Mouse (Mus musculus): ENCODE measurements around the gene Src.
"Not testable (repeated sequence)": the region's sequence is repeated elsewhere in the genome, so short reads cannot be mapped to it uniquely, and the experiment has no call there.

The Src gene

DNA sequence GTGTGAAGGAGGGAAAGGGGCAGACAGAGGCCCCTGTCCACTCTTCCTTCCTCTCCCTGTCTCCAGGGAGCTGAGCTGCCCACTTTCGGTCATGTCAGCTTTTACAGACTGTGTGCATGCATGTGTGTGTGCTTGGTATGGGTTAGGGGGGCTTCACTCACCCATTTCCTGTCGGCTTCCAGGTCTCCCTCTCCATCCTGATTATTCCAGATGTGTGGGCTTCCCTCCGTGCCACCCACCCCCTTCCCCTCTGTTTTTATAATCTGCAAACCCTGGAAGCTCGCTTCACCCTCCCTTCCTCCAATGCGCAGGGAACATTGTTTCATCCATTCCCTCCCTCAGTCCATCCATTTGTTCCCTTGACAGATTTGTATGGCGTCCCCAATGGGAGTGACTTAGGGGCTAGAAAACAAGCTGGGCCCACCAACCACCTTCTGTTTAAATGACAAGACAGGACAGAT is 56.1 kb downstream of the Src start:
- no peak for DNase-seq (ENCODE audit: extremely low read depth, low read depth, low spot score)

DNA sequence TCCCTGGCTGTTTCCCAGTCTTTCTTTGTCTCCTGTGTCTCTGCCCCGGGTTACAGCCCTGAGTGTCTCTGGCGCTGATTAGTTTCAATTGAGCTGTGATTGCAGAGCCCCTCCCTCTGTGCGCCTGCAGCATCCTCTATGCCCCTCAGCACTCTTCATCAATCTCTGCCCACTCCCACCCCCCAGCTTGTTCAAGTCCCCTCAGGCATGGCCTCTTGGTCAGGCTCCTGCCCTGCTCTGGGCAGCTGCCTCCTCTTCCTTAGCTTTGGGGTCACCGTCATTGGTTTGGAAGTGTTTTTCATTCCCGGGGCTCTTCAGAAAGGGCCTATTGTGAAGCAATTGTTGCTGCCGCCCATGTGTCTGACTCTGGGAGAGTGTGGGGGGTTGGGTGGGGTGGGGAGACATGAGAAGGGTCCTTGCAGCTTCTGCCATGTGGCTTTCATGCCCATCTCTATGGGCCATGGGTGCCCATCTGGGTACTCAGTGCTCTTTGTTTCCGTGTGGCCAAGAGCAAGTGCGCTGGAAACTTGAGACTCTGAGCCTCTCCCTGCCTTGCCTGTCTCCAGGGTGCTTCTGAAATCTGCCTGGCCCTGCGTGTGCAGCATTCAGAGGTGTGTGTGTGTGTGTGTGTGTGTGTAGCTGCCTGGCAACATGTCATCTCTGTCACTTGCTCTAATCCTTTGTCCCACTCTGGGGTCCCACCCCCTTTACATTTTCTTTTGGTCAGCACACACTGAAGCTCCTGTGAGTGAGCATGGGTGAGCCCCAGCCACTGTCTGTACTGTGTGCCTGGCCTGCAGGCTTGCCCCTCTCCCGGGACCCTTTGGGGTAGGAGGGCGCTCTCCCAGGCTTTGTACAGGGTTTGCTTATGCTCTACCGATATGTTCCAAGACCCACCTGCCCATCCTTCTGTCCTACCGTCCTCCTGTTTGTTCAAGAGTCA is 57.5 kb downstream of the Src start:
- DNase-seq (ENCODE audit: extremely low read depth, low read depth, low spot score), result no peak

DNA sequence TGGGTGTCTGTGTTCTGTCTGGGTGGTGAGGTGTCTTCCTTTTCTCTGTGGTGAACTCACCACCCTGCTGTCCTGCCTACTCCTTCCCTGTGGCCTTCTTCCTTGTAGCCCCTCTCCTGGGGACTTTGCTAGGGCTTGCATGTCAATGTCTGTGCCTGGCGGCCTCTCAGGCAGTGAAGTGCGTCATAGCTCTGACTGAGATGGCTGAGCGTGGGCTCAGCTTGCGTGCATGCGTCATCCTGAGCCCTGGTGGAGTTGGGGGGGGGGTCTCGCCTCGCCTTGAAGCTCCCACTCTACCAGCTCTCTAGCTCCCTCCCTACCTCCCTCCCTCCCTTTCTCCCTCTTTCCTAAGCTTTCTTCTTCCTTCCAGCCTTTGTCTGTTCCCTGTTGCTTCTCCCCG is 60.4 kb downstream of the Src start:
- DNase-seq (ENCODE audit: extremely low read depth, low read depth, low spot score), result no peak

DNA sequence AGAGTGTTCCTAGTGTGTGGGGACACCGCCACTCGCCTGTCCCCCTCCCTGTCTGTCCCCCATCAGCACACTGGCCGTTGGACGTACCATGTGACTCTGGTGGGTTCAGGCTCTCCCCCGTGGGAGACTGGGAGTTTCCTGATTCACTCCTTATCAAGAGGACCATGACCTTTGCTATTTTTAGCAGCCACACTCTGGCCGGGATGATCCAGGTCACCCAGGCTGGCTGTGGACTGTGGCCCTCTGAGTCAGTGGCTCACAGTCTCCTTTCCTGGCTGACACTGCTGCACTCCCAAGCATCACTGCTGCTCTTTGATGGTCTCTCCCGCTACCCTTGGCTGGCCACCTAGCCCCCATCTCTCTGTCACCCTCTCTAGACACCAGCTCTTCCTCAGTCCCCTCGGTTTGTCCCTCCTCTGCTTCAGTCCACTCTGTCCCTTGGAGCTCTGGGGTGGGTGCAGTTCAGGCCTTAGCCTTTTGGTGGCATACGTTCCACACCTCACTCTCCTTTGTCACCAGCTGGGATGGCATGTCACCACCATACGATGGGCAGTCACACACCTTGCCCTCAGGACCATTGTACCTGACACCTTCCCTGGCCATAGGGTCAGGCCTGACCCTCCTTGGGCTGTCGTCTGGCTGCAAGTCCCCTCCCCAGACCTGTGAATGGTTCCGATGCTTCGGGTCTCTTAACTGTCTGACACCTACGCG is 61.8 kb downstream of the Src start:
- no peak for DNase-seq (ENCODE audit: extremely low read depth, low read depth, low spot score)

DNA sequence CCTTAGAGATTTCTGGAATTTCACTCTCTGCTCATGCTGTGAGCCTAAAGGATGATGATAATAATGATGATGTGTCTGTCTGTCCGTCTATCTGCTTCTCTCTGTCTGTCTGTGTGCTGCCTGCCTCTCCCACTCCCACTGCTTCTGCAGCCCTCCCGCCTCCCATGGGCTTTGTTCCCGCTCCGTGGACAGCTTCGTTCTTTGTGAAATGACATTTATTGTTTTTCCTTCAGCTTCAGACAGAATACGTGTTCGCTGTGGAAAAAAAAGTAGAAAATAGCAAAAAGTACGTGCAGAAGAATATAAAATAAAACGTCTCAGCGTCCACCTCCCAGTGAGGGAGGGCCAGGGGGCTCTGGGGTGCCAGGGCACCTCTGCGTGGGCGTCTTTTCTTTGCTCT is 64.5 kb downstream of the Src start:
- DNase-seq (ENCODE audit: extremely low read depth, low read depth, low spot score), result no peak

DNA sequence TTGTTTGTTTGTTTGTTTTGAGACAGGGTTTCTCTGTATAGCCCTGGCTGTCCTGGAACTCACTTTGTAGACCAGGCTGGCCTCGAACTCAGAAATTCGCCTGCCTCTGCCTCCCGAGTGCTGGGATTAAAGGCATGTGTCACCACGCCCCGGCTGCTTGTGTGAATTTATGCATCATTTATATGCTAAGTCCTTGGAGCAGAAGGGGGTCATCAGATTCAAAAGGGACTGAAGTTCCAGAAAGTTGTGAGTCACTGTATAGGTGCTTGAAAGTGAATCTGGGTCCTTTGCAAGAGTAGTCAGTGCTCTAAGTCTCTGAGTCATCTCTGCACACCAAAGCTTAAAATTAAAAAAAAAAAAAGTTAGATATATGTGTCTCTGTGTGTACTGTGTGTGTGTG is 68.3 kb downstream of the Src start:
- DNase-seq (ENCODE audit: extremely low read depth, low read depth, low spot score), result not testable (repeated sequence)

DNA sequence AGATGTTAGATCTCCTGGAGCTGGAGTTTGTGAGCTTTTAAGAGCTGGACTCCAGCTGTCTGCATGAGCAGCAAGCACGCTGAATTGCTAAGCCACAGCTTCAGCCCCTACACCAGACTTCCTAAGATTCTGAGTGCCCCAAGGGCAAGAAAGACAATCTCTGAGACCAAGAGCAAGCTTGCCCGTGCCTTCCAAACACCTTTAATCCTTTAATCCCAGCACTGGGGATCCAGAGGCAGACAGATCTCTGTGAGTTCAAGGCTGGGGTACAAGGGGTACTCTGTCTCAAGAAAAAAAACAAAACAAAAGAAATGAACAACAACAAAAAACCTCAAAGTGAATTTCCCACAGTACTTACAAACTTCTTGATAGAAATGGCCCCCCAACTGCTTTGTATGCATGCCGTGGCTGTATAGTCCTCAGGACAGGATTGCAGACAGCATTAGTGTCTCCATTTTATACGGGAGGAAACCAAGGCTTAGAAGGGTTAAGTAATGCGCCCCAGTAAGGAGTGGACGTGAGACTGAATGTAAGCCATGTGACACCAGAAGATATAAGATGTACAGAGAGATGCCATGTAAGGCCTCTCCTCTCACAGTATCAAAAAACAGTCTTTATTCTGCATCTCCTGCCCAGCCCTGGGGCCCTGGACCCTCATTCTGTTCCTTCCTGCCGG is 68.9 kb downstream of the Src start:
- DNase-seq (ENCODE audit: extremely low read depth, low read depth, low spot score), result no peak

DNA sequence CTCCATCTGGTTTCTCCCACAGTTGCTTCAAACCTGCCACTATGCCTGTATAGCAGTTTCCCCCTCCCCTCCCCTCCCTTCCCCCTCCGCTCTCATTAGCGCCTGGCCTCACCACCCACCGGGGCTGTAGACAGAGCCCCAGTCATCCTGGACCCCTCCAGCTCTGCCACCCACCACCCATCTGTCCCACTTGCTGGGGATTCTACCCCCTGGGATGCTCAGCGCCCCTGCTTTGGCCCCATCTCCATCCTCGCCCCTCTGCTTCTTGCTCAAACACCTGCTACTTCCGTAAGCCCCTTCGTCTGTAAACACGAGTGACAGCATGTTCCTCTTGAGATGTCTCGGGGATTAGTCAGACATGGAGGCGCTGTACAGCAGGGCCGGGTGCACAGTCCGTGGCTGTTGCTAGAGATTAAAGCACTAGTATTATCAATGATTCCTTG is 69.5 kb downstream of the Src start:
- DNase-seq (ENCODE audit: extremely low read depth, low read depth, low spot score), result no peak

DNA sequence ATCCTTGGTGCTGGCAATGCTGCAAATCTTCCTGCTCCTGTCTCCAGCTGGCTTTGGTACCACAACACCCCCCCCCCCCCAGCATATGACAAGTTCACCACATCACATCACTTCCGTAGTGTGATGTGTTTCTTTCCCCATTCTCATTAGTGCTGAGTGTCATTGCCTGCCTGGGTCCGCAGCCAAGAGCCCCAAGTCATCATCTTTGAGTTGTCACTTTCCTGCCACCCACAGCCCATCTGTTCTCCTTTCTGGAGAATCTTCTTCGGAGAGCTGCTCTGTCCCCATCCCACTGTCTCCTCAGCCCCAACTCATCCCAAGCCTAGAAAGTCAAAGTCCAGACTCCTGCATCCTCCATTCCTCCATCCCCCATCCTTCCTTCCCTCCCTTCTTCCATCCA is 75.0 kb downstream of the Src start:
- no peak for DNase-seq (ENCODE audit: extremely low read depth, low read depth, low spot score)

DNA sequence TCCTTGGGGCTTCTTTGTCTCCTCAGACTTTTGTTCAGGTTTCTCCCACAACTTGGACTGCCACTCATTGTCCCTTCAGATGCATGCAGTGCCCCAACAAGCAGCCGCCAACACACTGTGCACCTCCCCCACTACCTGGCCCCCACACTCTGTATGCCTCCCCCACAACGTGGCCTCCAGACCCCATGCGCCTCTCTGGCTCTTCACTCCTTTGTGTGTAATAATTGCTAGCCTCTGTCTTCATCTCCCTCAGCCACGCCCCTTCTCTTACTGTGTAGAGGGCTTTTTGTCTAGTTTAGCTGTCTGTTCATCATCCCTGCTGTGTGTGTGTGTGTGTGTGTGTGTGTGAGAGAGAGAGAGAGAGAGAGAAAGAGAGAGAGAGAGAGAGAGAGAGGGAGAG is 80.3 kb downstream of the Src start:
- DNase-seq (ENCODE audit: extremely low read depth, low read depth, low spot score), result no peak

DNA sequence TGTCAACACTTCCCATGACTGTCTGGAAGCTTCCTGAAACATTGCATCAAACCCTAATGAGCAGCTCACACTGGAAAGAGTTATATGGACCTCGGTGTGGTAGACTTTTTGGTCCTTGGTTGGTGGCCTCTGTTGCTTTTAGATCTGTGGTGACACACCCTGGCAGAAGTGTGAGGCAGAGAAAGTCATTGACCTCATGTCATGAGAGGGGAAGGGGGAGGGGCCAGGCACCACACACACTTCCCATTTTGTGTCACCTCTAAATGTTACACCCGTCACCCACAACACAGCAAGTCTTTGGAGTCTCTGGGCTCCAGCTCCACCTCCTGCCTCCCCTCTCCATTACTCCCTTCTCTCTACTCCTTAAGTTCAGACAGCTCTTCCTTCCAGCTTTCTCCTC is 82.1 kb downstream of the Src start:
- DNase-seq (ENCODE audit: extremely low read depth, low read depth, low spot score), result no peak

DNA sequence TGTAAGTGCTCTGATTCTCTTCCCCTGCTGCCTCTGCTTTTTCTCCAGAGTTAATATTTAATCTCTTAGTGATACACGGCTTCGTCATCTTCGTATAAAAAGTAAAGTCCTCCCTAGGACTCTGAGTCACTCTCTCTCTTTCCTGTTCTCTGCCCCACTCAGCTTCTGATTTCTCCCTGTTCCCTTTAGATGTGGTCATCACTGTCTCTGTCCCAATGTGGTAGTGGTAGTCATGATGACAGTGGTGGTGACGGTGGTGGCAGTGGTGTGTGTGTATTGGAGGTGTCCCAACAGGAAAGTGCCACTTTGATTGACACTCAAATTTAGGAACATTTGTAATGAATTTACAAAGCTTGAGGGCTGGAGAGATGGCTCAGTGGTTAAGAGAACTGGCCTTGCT is 83.1 kb downstream of the Src start:
- no peak for DNase-seq (ENCODE audit: extremely low read depth, low read depth, low spot score)

DNA sequence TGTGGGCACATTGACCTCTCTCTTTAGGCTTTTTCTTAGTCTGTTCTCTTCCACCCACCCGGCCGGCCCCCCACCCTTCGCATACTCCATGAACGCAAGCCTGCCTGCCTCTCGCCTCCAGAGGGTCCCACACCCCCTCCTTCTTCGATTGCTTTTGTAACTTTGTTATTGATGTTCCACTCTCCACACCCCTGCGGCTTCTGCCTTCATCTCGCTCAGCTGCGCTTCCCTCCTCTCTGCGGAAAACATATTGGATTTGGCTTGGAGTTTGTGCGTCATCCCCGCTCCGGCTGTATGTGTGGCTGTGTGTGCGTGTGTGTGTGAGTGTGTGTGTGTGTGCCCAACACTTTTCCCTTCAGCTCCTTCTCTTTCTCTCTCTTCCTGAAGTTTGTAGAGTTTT is 88.5 kb downstream of the Src start:
- DNase-seq (ENCODE audit: extremely low read depth, low read depth, low spot score), result no peak

DNA sequence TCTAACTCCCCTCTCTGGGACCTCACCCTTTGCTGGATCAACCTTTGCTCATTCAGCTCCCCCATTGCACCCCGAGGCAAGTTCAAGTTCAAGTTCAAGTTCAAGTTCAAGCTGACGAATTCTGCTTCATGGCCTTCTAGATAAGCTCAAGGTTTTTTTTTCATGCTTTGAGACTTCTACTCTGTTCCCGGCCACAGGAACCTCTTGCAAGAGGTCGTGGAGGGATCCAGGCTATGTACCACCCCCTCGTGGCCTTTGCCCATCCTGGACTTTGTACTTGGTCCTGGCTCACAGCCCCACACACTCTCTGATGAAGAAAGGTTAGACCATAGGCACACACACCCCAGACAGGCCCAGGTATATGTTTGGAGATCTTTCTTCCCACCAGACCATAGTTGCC is 90.9 kb downstream of the Src start:
- no peak for DNase-seq (ENCODE audit: extremely low read depth, low read depth, low spot score)

DNA sequence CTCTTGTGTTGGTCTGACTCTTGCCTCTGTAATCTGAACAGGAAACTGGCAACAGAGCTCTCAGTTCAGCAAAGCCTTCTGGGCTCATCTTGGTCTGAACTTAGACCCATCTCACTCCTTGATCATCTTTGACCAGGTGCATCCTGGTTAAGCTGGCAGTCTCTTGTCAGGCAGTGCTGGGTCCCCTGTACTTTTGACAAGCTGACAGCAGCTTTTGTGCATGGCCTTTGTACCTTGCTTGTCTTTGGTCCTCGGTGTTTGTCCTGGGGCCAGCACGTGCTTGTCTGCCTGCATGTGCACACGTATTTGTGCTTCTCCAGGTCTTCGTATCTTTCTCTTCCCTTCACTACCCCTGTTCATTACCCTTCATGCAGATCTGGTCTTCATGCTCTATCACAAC is 91.8 kb downstream of the Src start:
- no peak for DNase-seq (ENCODE audit: extremely low read depth, low read depth, low spot score)

DNA sequence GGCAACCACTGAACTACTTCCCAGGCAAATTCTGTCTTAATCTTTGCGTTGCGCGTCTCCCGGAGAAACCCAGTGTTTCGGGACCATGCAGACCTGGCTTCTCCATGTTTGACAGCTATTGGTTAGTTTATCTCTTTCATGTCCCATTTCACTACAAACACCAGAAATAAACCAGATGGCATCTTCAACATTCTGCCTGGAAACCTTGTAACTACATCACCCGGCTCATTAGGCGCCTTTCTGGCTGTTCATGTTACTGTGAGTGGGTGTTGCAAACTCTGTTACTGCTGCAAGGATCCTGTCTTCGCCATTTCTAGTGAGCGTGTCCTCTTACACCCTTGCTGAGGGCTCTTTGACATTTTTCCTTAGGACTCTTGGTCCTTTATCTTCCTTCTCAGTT is 94.6 kb downstream of the Src start:
- DNase-seq (ENCODE audit: extremely low read depth, low read depth, low spot score), result no peak

DNA sequence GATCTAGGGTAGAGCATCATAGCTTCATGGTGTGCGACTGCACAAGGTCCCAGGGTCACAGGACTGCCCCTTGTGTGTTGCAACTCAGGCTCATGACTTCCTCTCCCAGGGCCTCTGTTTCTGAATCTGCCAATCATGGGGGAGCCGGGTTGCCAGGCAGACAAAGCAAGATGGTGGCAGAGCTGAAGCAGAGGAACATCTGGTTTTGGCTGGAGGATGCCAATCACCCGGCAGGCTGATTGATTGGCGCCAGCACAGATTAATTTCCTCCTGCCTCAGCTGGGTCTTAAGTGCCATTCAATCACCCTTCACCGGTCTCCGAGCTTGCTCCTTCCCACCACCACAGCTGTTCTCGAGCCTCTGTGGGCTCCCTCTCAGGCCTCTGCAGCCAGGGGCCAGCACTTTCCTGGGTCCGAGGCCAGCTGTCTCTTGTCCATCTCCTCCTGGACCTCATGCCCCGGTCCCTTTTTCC is 95.5 kb downstream of the Src start:
- no peak for DNase-seq (ENCODE audit: extremely low read depth, low read depth, low spot score)

DNA sequence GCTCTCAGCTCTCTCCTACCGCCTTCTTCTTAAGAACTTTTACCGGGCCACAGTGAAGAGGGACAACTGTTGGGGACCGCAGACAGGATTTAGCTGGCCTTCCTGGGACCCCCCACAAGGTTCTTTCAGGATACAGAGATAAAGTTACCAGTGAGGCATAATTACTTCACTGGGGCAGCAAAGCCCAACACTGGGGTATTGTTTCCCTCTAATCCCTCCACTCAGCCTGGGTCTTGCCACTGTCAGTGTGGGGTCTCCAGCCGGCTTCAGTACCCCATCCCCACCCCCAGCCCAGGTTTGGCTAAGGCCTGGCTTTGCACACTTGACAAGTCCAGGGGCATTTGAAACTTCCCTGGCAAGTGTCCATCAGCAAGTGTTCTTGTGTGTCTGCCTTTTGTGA is 96.1 kb downstream of the Src start:
- DNase-seq (ENCODE audit: extremely low read depth, low read depth, low spot score), result no peak

DNA sequence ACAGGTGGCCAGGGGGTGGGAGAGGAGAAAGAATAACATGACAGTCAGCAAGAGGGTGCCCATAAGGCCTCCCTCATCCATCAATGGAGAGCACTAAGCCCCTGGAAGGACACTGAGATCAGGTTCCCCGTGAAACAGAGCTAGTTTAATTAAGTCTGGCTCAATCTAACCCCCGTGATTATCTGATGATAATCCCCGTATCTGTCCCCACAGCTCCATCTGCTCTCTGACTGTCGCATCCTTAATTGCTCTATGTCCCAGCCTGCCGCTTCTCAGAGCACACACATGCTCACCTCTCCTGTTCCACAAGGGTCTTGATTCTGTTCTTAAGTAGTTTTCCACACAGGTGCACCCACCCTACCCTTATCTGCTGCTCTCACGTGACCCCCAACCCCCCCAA is 99.3 kb downstream of the Src start:
- no peak for DNase-seq (ENCODE audit: extremely low read depth, low read depth, low spot score)

DNA sequence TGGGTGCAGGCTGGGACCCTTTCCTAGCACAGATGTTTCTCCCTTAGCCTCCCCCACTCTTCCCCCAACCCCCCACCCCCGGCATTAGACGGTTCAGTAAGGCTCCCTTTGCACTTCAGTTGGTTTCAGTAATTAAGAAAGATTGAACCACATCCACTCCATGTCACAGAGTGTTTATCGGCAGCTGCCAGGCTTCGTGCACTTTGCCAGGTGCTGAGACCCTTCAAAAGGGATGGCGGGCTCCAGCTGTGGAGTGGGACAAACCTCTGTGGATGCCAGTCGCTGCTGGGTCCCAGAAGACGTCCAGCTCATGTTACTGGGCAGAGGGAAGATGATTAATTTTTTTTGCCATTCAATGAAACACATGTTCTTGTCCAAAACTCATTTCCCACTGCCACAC is 100.2 kb downstream of the Src start:
- no peak for DNase-seq (ENCODE audit: extremely low read depth, low read depth, low spot score)

DNA sequence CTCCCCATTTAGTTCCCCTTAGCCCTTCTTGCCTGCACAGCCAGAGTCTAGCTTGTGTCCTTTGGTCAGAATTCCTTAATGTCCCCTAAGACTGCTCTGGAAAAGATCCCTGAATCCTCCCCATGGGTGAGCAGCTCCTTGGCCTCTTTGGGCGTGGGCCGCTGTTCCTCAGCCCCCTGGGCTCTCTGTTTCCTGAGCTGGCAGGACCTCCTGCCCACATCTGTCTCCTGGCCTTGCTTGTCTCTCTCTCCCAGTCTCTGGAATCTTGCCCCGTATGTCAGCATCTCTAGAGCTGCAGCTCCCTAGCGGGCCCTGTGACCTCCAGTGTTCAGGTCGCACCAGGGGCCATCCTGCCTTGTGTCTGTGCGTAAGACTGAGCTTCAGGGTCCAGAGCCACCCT is 101.2 kb downstream of the Src start:
- DNase-seq (ENCODE audit: extremely low read depth, low read depth, low spot score), result no peak

DNA sequence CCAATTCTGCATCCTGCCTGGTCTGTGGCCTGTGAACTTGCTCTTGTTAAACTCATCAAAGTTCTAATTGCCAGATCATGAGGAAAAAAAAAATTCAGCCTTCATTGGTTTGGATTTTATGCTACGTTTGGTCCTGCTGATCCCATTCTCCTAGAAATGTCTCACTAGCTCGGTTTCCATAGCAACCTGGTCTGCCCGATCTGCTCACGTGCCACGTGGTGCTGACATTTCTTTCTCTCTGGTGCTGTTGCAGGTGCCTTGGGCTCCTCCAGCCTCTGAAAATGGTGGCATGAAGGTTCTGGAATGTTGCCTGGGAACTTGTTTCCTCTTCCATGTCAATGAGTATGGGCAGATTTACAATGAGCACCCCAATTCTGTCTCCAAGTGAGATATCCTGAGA is 102.3 kb downstream of the Src start:
- no peak for DNase-seq (ENCODE audit: extremely low read depth, low read depth, low spot score)
